Mouse (Mus musculus): ENCODE measurements at regions not wholly inside any gene's neighbourhood (a gene's known extent, or its start where the extent isn't known, plus 50 kb on each side); places are given as distances from the start of the nearest gene placed in this dataset.

GRCm38 (mm10) chr12:25826451-25826850, 588.6 kb downstream of the Rnf144a start:
- Histone ChIP-seq H3K27me3 (ENCODE audit: insufficient read depth, low read length) (no peaks in the 10 kb centered on the region), H3K4me1 (ENCODE audit: insufficient read depth, low read length) (no peaks in the 10 kb centered on the region), H3K9me3 (ENCODE audit: low read length) (no peaks in the 10 kb centered on the region), H3K27ac (no peak overlapping the region), H3K36me3 (ENCODE audit: insufficient read depth, low read length) (no peaks in the 10 kb centered on the region), H3K9ac (replicated peaks; ENCODE audit: low read length) (no peak overlapping the region), H3K4me2 (ENCODE audit: low read depth, low read length) (no peak overlapping the region), H3K4me3 (ENCODE audit: low read length) (no peak overlapping the region)
- 51% methylated on average over 4 of the region's 4 CpGs for WGBS
- ATAC-seq: no peak
- no peak for DNase-seq (ENCODE audit: low spot score)
- no peak for TF ChIP-seq CTCF (IDR thresholded peaks at IDR 0.05; ENCODE audit: low read depth)

GRCm38 (mm10) chr12:25816248-25816647, 598.8 kb downstream of the Rnf144a start:
- no peak overlapping the region for H3K4me3 ChIP-seq (ENCODE audit: low read length)
- H3K27me3 ChIP-seq (ENCODE audit: insufficient read depth, low read length): no peaks in the 10 kb centered on the region
- H3K9me3 ChIP-seq (ENCODE audit: low read length): no peaks in the 10 kb centered on the region
- H3K9ac ChIP-seq (replicated peaks; ENCODE audit: low read length): no peak overlapping the region
- no peak for TF ChIP-seq CTCF (IDR thresholded peaks at IDR 0.05; ENCODE audit: low read depth)
- DNase-seq (ENCODE audit: low spot score) (no peak), ATAC-seq (no peak)
- no peak overlapping the region for H3K27ac ChIP-seq
- H3K4me2 ChIP-seq (ENCODE audit: low read depth, low read length): no peak overlapping the region
- no peaks in the 10 kb centered on the region for H3K36me3 ChIP-seq (ENCODE audit: insufficient read depth, low read length)
- no peaks in the 10 kb centered on the region for H3K4me1 ChIP-seq (ENCODE audit: insufficient read depth, low read length)
- 77% methylated on average over 2 of the region's 2 CpGs for WGBS

- Histone ChIP-seq H3K9ac (replicated peaks; ENCODE audit: low read length) (no peak overlapping the region), H3K9me3 (ENCODE audit: low read length) (no peaks in the 10 kb centered on the region), H3K4me1 (ENCODE audit: insufficient read depth, low read length) (no peaks in the 10 kb centered on the region), H3K4me2 (ENCODE audit: low read depth, low read length) (no peak overlapping the region), H3K27me3 (ENCODE audit: insufficient read depth, low read length) (no peaks in the 10 kb centered on the region), H3K27ac (no peak overlapping the region), H3K36me3 (ENCODE audit: insufficient read depth, low read length) (no peaks in the 10 kb centered on the region), H3K4me3 (ENCODE audit: low read length) (no peak overlapping the region)
- WGBS: 88% methylated on average over 2 of the region's 2 CpGs
- ATAC-seq (no peak), DNase-seq (ENCODE audit: low spot score) (no peak)
- TF ChIP-seq CTCF (IDR thresholded peaks at IDR 0.05; ENCODE audit: low read depth): no peak
Observed at GRCm38 (mm10) chr12:25795092-25795491, 620.0 kb downstream of the Rnf144a start.

- H3K9me3 ChIP-seq (ENCODE audit: low read length): no peaks in the 10 kb centered on the region
- 49% methylated on average over 2 of the region's 2 CpGs for WGBS
- no peak overlapping the region for H3K27ac ChIP-seq
- no peaks in the 10 kb centered on the region for H3K36me3 ChIP-seq (ENCODE audit: insufficient read depth, low read length)
- no peak overlapping the region for H3K9ac ChIP-seq (replicated peaks; ENCODE audit: low read length)
- H3K4me1 ChIP-seq (ENCODE audit: insufficient read depth, low read length): no peaks in the 10 kb centered on the region
- no peak overlapping the region for H3K4me3 ChIP-seq (ENCODE audit: low read length)
- no peak overlapping the region for H3K4me2 ChIP-seq (ENCODE audit: low read depth, low read length)
- H3K27me3 ChIP-seq (ENCODE audit: insufficient read depth, low read length): no peaks in the 10 kb centered on the region
- TF ChIP-seq CTCF (IDR thresholded peaks at IDR 0.05; ENCODE audit: low read depth): no peak
- ATAC-seq (peak; percentile 61; the same call in 1 of the 2 replicates), DNase-seq (ENCODE audit: low spot score) (peak; percentile 53)
Observed at GRCm38 (mm10) chr12:25794571-25794970, 620.5 kb downstream of the Rnf144a start.

GRCm38 (mm10) chr12:25792571-25793075, 622.4 kb downstream of the Rnf144a start:
- H3K4me1 ChIP-seq (ENCODE audit: insufficient read depth, low read length): no peaks in the 10 kb centered on the region
- H3K9ac ChIP-seq (replicated peaks; ENCODE audit: low read length): no peak overlapping the region
- no peak for ATAC-seq
- no peaks in the 10 kb centered on the region for H3K36me3 ChIP-seq (ENCODE audit: insufficient read depth, low read length)
- H3K27ac ChIP-seq: no peak overlapping the region
- 92% methylated on average over 2 of the region's 2 CpGs for WGBS
- no peaks in the 10 kb centered on the region for H3K27me3 ChIP-seq (ENCODE audit: insufficient read depth, low read length)
- TF ChIP-seq CTCF (IDR thresholded peaks at IDR 0.05; ENCODE audit: low read depth): no peak
- H3K9me3 ChIP-seq (ENCODE audit: low read length): no peaks in the 10 kb centered on the region
- no peak for DNase-seq (ENCODE audit: low spot score)
- no peak overlapping the region for H3K4me2 ChIP-seq (ENCODE audit: low read depth, low read length)
- H3K4me3 ChIP-seq (ENCODE audit: low read length): no peak overlapping the region

GRCm38 (mm10) chr12:25790956-25791355, 624.1 kb downstream of the Rnf144a start:
- no peak overlapping the region for H3K9ac ChIP-seq (replicated peaks; ENCODE audit: low read length)
- TF ChIP-seq CTCF (IDR thresholded peaks at IDR 0.05; ENCODE audit: low read depth): no peak
- no peaks in the 10 kb centered on the region for H3K27me3 ChIP-seq (ENCODE audit: insufficient read depth, low read length)
- H3K36me3 ChIP-seq (ENCODE audit: insufficient read depth, low read length): no peaks in the 10 kb centered on the region
- no peak overlapping the region for H3K27ac ChIP-seq
- H3K4me3 ChIP-seq (ENCODE audit: low read length): no peak overlapping the region
- WGBS: 75% methylated on average over 4 of the region's 4 CpGs
- no peaks in the 10 kb centered on the region for H3K4me1 ChIP-seq (ENCODE audit: insufficient read depth, low read length)
- DNase-seq (ENCODE audit: low spot score) (no peak), ATAC-seq (no peak)
- H3K9me3 ChIP-seq (ENCODE audit: low read length): no peaks in the 10 kb centered on the region
- H3K4me2 ChIP-seq (ENCODE audit: low read depth, low read length): no peak overlapping the region

- WGBS: 55% methylated on average over 18 of the region's 18 CpGs
Observed at GRCm38 (mm10) chr12:25785646-25786606, 629.1 kb downstream of the Rnf144a start.

More at GRCm38 (mm10) chr12:25785646-25786606, 629.1 kb downstream of the Rnf144a start:
- ATAC-seq (no peak), DNase-seq (ENCODE audit: low spot score) (peak; percentile 42)
- Histone ChIP-seq H3K4me2 (ENCODE audit: low read depth, low read length) (no peak overlapping the region), H3K9ac (replicated peaks; ENCODE audit: low read length) (no peak overlapping the region), H3K9me3 (ENCODE audit: low read length) (no peaks in the 10 kb centered on the region), H3K4me3 (ENCODE audit: low read length) (no peak overlapping the region), H3K36me3 (ENCODE audit: insufficient read depth, low read length) (no peaks in the 10 kb centered on the region), H3K4me1 (ENCODE audit: insufficient read depth, low read length) (no peaks in the 10 kb centered on the region), H3K27ac (no peak overlapping the region), H3K27me3 (ENCODE audit: insufficient read depth, low read length) (no peaks in the 10 kb centered on the region)
- TF ChIP-seq CTCF (IDR thresholded peaks at IDR 0.05; ENCODE audit: low read depth): no peak
